Mouse (Mus musculus) kidney, adult 2 months (tissue): ENCODE results near the gene Rreb1.

Experiments used
- CTCF ChIP-seq: fragments of 200-500 bp; conservative IDR thresholded peaks from 2 replicates; pipeline ENCODE4 v1.5.1; 2011; ENCODE audit warnings: low read depth, mild to moderate bottlenecking, control low read depth, low read length, moderate library complexity, mixed read lengths; ENCODE audit not compliant: insufficient read depth, insufficient read length
- POLR2A ChIP-seq: fragments of 200-500 bp; IDR thresholded peaks from one replicate; pipeline ENCODE4 v1.6.1; 2011; ENCODE audit warnings: low read depth, low read length, control low read depth

DNA sequence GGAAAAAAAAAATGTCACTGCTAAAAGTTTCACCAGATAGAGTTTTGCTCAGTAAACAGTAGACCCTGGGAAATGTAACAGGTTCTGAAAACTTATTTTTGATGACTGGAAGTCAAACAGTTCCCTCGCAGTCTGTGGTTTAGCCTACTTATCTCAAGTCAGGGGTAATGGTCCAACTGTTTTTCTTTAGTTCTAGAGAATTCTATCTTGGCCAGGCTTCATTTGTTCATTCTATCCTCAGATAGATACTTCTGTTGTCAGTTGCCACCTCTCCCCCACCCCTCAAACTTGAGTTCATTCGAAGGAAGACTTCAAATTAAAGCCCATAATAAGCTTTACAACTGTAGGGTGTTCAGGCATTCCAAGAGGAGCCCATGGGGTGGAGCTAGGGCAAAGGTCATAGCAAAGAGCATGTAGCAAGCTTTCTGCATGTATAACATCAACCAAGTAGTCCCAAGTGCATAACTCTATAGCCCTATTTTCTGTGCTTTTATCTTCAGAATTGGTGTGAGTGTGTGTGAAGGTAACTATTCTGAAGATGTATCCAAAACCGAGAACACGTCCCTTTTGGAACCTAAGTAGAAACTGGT, 46.2 kb downstream of the Rreb1 start:
- TF ChIP-seq CTCF (no peak), POLR2A (no peak)
